Mouse (Mus musculus): ENCODE data around the gene Mia.

DNA sequence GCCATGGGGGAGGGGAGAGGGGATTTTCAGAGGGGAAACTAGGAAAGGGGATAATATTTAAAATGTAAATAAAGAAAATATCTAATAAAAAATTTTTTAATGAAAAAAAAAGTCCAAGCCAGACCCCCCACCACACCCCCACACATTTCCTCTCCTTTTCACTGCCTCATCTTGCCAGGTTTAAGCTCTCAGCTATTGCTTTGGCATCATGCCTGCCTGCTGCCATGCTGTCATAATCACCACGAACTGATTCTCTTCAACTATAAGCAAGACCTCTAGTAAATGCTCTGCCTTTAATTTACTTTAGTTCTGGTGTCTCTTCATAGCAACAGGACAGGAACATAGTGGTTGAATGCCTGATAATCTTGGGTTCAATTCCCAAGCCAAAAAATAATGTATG lies 1.5 kb upstream of the Mia start:
- TF ChIP-seq CTCF (IDR thresholded peaks at IDR 0.05; ENCODE audit: extremely low read depth, insufficient read length, insufficient replicate concordance, low read depth, low read length) (no peak), POLR2A (IDR thresholded peaks at IDR 0.05; ENCODE audit: low read depth, low read length) (no peak)
